Mouse (Mus musculus): Measurements from ENCODE around the gene Igsf6.

- TF ChIP-seq CTCF (IDR thresholded peaks at IDR 0.05; ENCODE audit: control insufficient read depth, insufficient read depth, insufficient replicate concordance, low read depth, low read length), result no peak
- TF ChIP-seq POLR2A (IDR thresholded peaks at IDR 0.05; ENCODE audit: control insufficient read depth, low read depth, low read length), result no peak
Measured at GRCm38 (mm10) chr7:121044251-121044650, 30.1 kb downstream of the Igsf6 start.

Data from testis, adult 2 months (tissue).